Mouse (Mus musculus): ENCODE measurements at regions not wholly inside any gene's neighbourhood (a gene's known extent, or its start where the extent isn't known, plus 50 kb on each side); places are given as distances from the start of the nearest gene placed in this dataset.

- no peak for TF ChIP-seq CTCF (IDR thresholded peaks at IDR 0.05)
- no peak for TF ChIP-seq EP300 (IDR thresholded peaks at IDR 0.05)
These were observed 825.7 kb downstream of the Rfpl4b start for GRCm38 (mm10) chr10:37995691-37996445.
